Mouse (Mus musculus) c-Kit-positive CD71-negative TER-119-negative erythroid progenitor cells, embryonic 14.5 days (primary cell): ENCODE results near the gene Hacd2.

Source experiments
- DNase-seq: peaks from one replicate; pipeline ENCODE4 v3.0.0-alpha.2; 2013; ENCODE audit warnings: low read depth

Gene Hacd2

DNA sequence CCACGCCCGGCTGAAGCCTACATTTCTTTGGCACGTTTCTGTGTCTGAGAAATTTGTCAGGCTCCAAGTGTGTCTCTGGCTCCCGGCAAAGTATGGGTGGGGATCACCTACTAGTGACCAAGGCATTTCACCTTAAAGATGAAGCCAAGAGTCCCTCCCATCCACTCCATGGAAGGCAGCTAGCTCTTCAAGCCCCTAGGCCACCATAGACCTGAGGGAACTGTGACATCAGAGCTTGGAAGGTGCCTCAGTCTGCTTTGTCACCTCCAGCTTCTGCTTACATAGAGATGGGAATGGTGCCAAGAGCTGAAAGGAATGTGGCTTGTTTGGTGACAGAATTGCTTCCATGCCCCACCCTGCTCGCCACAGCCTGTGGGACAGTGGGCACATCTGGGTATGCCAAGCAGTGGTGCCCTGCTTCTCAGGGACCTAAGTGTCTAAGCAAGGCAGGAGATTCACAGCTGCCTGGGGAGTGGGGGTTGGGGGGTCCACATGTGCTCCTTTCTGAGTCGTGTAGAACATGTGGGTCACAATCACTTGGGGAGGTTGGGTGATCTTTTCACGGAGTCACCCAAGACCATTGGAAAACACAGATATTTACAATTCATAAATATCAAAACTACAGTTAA is 94.2 kb downstream of the Hacd2 start:
- no peak for DNase-seq

- no peak for DNase-seq
Observed at GRCm38 (mm10) chr16:35117436-35117835, 95.2 kb downstream of the Hacd2 start.

DNA sequence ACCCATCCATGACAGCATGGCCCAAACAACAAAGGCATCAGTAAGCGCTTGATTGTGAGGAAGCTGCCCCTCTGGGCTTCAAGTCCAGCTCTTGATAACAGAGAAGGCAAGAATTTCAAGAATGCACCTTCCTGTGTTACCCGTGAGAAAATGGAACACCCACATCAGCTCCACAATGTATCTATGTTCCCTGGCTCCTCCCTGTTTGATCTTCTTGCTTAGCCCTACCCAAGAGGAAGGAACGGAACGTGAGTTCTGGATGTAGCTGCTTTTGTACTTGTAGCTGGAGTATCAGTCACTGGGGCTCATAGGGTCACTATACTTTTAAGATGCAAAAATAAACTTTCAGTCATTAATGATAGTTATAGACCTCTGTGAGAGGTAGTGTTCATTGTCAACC is 98.4 kb downstream of the Hacd2 start:
- DNase-seq, result no peak

DNA sequence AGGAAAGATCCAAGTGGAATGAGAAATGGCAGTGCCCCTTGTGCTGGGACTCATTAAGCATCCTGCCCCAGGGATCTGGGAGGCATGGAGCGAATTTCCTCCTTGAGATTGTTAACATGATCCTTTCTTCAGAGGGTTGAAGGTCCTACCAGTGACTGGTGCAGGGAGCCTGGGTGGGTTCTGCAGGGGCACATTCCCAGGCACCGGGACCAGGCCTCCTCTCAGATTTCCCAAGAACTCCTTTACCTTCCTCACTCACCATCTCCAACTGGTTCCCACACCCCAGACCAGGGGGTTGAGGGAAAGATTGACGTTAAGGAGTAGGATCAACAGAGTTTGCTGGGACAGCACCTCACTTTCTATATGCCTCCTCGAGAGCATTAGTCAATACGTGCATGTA is 105.0 kb downstream of the Hacd2 start:
- no peak for DNase-seq

GRCm38 (mm10) chr16:35130172-35130571 is 107.9 kb downstream of the Hacd2 start:
- no peak for DNase-seq

- DNase-seq, result no peak
Observed at GRCm38 (mm10) chr16:35139416-35139815, 117.2 kb downstream of the Hacd2 start.

- no peak for DNase-seq
Observed at GRCm38 (mm10) chr16:35139873-35140619, 117.8 kb downstream of the Hacd2 start.

DNA sequence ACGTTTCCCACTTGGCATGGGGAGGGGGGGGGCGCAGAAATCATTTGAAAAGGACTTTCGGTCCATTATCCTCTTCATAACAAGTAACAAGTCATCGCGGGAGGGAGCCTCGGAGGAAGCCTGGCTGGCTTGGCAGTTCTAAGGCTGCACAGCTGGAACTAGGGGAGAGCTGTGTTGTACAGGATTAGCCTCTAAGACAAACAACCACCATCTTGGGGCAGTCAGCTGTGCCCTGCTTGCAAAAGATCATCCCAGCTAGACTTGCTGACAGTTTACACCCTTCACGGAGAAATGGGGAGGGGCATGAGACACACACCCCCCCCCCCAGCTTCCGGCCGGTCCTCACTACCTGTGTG is 118.4 kb downstream of the Hacd2 start:
- no peak for DNase-seq

- DNase-seq, result no peak
Observed at GRCm38 (mm10) chr16:35141839-35142238, 119.6 kb downstream of the Hacd2 start.

- no peak for DNase-seq
Observed at GRCm38 (mm10) chr16:35146153-35146552, 123.9 kb downstream of the Hacd2 start.

GRCm38 (mm10) chr16:35153146-35153755 is 131.0 kb downstream of the Hacd2 start:
- DNase-seq, result no peak

DNA sequence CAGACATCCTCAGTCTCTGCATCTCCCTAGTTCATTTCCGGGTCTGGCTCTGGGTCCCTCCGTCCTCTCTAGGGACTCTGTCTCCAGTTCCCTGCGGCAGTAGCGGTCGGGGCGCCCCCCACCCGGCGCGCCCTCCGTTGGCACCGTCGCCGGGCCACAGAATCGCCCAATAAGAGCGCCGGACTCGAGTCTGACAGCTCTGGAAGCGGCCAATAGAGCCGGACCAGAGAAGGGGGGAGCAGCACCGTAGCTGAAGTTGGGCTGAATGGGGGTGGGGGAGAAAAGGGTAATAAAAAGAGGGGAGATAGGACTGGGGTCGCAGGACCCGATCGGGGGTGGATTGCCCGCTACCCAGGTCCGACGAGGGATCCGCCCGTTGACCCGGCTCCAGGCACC is 132.0 kb downstream of the Hacd2 start:
- DNase-seq, result no peak

DNA sequence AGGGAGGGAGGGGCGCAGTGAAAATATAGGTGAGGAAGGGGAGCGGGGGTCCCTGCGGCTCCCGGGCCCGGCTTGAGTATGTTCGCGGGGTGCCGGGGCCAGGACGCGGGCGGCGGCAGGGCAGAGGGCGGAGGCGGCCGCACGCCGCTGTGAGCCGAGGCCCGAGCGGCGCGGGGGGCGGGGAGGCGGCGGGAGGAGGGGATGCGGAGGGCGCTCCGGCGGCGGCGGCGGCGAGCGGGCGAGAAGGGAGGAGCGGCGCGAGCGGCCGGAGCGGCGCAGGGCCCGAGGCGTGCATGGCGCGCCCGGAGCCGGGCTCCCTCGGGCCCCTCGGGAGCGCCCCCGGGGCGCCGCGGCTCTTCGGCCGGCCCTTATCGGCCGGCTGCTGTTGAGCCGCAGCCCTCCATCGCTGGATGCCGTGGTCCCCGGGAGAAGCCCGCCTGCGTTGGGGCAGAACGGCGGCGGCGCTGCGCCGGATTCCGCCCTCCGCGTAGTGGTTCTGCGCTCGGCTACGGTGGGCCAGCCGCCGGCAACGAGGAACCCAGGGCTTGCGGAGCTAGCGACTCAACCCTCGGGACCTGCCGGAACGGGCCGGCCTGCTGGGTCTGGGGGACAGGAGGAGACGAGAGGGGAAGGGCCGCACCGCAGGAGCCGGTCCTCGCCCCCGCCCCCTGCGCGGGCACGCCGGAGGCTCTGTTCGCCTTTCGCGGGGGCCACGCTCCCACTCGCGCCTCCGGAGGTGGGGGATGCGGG is 132.6 kb downstream of the Hacd2 start, which contains the start of gene Adcy5:
TSS of gene Adcy5 (plus strand) at position 237 of the 750 bp plus-strand sequence.
- DNase-seq, result no peak

GRCm38 (mm10) chr16:35155391-35156305 is 133.4 kb downstream of the Hacd2 start:
- DNase-seq, result peak; percentile 13

- DNase-seq, result peak; percentile 19
Observed at GRCm38 (mm10) chr16:35156306-35156695, 134.1 kb downstream of the Hacd2 start.

DNA sequence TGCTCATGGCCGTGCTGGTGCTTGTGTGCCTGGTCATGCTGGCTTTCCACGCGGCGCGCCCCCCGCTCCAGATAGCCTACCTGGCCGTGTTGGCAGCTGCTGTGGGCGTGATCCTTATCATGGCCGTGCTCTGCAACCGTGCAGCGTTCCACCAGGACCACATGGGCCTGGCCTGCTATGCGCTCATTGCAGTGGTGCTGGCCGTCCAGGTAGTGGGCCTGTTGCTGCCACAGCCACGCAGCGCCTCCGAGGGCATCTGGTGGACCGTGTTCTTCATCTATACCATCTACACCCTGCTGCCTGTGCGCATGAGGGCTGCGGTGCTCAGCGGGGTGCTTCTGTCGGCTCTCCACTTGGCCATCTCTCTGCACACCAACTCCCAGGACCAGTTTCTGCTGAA is 134.6 kb downstream of the Hacd2 start:
- DNase-seq, result no peak
